Mouse (Mus musculus): ENCODE data around the gene Ngef. TPM values are rescaled to one million over a fixed set of nuclear protein-coding genes. Genes with fewer than 3 reads are reported as not detected.

Gene Ngef
- total and polyA plus RNA-seq, 3 experiments: 0.23 to 0.70 (median 0.32) TPM

DNA sequence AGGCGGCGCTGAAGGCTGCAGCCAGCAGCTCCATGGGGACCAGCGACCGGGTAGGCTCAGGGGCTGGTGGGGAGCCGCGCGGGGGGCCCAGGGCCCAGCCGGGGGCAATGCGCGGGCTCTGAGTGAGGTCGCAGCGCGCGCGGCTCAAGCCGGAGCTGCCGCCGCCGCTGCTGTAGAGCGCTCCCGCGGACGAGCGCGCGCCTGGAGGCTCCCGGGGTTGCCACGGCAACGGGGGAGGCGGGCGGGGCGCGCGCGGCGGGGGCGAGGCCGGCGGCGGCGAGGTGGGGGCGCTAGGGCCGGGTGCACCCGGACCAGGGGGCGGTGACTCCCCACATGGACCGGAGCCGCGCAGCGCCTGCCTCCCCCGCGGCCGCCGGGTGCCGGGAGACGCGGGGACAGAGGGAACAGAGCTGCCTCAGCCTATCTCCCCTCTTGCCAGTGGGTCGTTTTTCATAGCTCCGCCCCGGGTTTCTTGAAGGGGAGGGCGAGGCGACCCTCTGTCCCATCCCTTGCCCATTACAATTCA lies 63.4 kb downstream of the Ngef start:
- no peak overlapping the region for H3K27ac ChIP-seq
- H3K27me3 ChIP-seq (ENCODE audit: control insufficient read depth, insufficient read depth, low read length): peaks cover 13% of the 10 kb centered on the region
- 2% methylated on average over 38 of the region's 61 CpGs for WGBS
- TF ChIP-seq POLR2A (IDR thresholded peaks at IDR 0.05; ENCODE audit: insufficient read depth, low read depth, low read length) (no peak), CTCF (IDR thresholded peaks at IDR 0.05) (no peak), EP300 (IDR thresholded peaks at IDR 0.05; ENCODE audit: insufficient read depth, low read depth, low read length) (no peak)
- peak overlapping the region; percentile 37 for H3K4me3 ChIP-seq
- no peaks in the 10 kb centered on the region for H3K79me2 ChIP-seq (replicated peaks; ENCODE audit: control insufficient read depth, insufficient read depth, low read length)
- H3K36me3 ChIP-seq (ENCODE audit: control insufficient read depth, insufficient read depth, low read length): no peaks in the 10 kb centered on the region
- H3K4me1 ChIP-seq (ENCODE audit: control insufficient read depth, insufficient read depth, low read length): no peaks in the 10 kb centered on the region
- 0 out of 2 replicates have a peak overlapping the region, but pooled peaks have one; percentile 16 for H3K9ac ChIP-seq (ENCODE audit: low read depth, low read length)
- intact Hi-C loops (cut with DNase I): no loop called here
- peak; percentile 31 to 32 for DNase-seq

DNA sequence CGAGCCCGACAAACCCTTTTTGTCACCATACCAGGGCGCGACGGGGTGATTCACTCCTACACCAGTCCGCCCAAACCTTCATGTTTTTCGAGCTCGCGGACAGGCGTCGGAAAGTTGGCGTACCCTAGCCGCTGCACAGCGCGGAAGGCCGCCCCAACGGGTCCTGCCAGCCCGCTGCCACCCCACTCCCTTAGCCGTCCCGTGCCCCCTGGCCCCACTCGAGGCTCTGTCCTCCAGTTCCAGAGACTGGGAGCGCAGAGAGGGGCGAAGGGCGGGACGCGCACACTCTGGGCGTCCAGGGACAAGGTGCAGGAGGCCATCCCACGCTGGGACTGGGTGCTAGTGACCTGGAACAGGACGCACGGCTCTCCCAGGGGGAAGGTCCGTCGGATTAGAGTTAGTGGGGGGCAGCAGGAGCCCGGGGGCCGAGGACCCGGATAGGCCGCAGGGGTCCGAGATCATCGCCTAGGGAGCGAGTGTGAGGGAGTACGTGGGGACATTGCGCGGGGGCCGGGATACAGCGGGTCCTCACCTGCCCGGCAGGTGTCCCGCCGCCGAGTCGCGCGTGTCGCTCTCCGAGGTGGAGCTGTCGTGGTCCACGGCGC lies 64.0 kb downstream of the Ngef start, which contains the start of gene Neu2:
Gene Neu2, plus strand, starts transcription at position 329 of the 605 bp plus-strand sequence.
- H3K36me3 ChIP-seq (ENCODE audit: control insufficient read depth, insufficient read depth, low read length): no peaks in the 10 kb centered on the region
- no peaks in the 10 kb centered on the region for H3K4me1 ChIP-seq (ENCODE audit: control insufficient read depth, insufficient read depth, low read length)
- H3K9ac ChIP-seq (ENCODE audit: low read depth, low read length): peak within 1 kb of the TSS; percentile 29; the same call in 1 of the 2 replicates
- intact Hi-C loops (cut with DNase I): no loop called here
- H3K27me3 ChIP-seq (ENCODE audit: control insufficient read depth, insufficient read depth, low read length): peaks cover 13% of the 10 kb centered on the region
- WGBS: 3% methylated on average over 56 of the region's 56 CpGs
- DNase-seq: peak in 1 of 2 experiments; percentile 21
- H3K4me3 ChIP-seq: peak within 1 kb of the TSS; percentile 37
- no peaks in the 10 kb centered on the region for H3K79me2 ChIP-seq (replicated peaks; ENCODE audit: control insufficient read depth, insufficient read depth, low read length)
- TF ChIP-seq CTCF (IDR thresholded peaks at IDR 0.05) (no peak), POLR2A (IDR thresholded peaks at IDR 0.05; ENCODE audit: insufficient read depth, low read depth, low read length) (no peak), EP300 (IDR thresholded peaks at IDR 0.05; ENCODE audit: insufficient read depth, low read depth, low read length) (no peak)
- H3K27ac ChIP-seq: no peak within 1 kb of the TSS

DNA sequence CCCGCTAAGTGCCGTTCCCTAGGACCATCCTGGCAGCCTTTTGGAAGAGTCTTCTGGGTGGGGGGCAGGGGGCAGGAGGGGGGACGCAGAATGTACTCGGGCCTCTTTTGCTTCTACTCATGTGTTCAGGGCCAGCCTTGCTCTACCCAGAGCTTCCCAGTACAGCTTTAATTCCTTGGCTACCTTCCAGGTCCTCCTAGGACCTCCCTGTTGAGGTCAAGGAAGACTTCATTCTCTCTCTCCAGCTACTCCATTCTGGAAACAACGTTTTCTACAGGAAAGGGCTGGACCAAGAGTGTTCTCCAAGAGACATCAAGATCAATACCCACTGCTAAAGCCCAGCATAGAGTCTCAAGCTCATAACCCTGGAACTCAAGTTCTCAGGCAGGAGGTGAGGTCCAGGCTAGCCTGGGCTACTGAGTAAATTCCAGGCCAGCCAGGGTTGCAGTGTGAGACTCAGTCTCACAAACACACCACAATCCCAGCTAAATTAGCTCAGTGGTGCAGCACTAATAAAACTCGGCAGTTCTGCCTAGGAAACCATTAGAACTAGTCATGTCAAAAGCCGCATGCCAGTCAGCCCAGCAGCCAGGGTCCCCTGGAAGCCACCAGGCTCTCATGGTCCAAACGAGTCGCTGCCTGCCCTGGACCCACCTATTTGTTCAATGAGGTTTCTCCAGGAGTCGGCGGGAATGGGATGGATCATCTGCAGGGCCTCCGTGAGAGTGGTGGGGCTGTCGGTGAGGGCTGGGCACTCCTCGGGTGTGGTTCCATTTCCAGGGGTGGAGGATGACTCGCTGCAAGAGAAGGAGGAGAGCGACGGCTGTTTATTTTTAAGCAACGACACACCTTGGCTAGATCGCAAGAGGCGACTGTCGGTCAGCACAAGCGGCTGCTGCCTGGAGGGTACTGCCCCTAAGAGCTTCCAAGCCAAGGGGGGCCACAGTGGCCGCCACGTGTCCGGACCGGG lies 64.8 kb downstream of the Ngef start:
- no peak overlapping the region for H3K27ac ChIP-seq
- H3K4me1 ChIP-seq (ENCODE audit: control insufficient read depth, insufficient read depth, low read length): no peaks in the 10 kb centered on the region
- H3K27me3 ChIP-seq (ENCODE audit: control insufficient read depth, insufficient read depth, low read length): peaks cover 13% of the 10 kb centered on the region
- TF ChIP-seq CTCF (IDR thresholded peaks at IDR 0.05) (no peak), POLR2A (IDR thresholded peaks at IDR 0.05; ENCODE audit: insufficient read depth, low read depth, low read length) (no peak), EP300 (IDR thresholded peaks at IDR 0.05; ENCODE audit: insufficient read depth, low read depth, low read length) (no peak)
- peak overlapping the region; percentile 37; the same call in 1 of the 2 replicates for H3K4me3 ChIP-seq
- H3K36me3 ChIP-seq (ENCODE audit: control insufficient read depth, insufficient read depth, low read length): no peaks in the 10 kb centered on the region
- peak in 1 of 2 experiments; percentile 6 for DNase-seq
- intact Hi-C loops (cut with DNase I): no loop called here
- no peaks in the 10 kb centered on the region for H3K79me2 ChIP-seq (replicated peaks; ENCODE audit: control insufficient read depth, insufficient read depth, low read length)
- WGBS: 24% methylated on average over 26 of the region's 26 CpGs
- no peak overlapping the region for H3K9ac ChIP-seq (ENCODE audit: low read depth, low read length)

DNA sequence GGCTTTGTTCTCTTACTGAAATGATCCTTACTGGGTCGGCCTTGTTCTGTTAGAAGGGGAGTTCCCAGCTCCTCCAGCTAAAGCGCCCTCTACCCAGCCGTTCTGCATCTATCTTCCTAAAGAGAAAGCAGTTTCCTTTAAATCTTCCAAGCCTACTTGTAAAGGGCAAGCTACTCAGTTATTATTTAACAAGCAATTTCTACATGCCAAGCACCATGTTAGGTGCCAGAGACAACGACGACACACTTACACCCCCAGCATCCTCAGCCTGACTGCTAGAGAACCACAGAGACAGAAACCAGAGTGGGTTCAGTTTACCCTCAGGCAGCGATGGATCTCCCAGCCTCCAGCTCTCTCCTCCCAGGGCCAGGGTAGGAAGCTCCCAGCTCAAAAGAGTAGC lies 65.8 kb downstream of the Ngef start:
- intact Hi-C loops (cut with DNase I): no loop called here
- Histone ChIP-seq H3K4me3 (no peak overlapping the region), H3K27me3 (ENCODE audit: control insufficient read depth, insufficient read depth, low read length) (peaks cover 11% of the 10 kb centered on the region), H3K36me3 (ENCODE audit: control insufficient read depth, insufficient read depth, low read length) (no peaks in the 10 kb centered on the region), H3K9ac (ENCODE audit: low read depth, low read length) (no peak overlapping the region), H3K4me1 (ENCODE audit: control insufficient read depth, insufficient read depth, low read length) (no peaks in the 10 kb centered on the region), H3K27ac (no peak overlapping the region), H3K79me2 (replicated peaks; ENCODE audit: control insufficient read depth, insufficient read depth, low read length) (no peaks in the 10 kb centered on the region)
- WGBS: 64% methylated on average over 6 of the region's 6 CpGs
- no peak for TF ChIP-seq POLR2A (IDR thresholded peaks at IDR 0.05; ENCODE audit: insufficient read depth, low read depth, low read length)
- no peak for TF ChIP-seq CTCF (IDR thresholded peaks at IDR 0.05)
- TF ChIP-seq EP300 (IDR thresholded peaks at IDR 0.05; ENCODE audit: insufficient read depth, low read depth, low read length): no peak
- DNase-seq: no peak

DNA sequence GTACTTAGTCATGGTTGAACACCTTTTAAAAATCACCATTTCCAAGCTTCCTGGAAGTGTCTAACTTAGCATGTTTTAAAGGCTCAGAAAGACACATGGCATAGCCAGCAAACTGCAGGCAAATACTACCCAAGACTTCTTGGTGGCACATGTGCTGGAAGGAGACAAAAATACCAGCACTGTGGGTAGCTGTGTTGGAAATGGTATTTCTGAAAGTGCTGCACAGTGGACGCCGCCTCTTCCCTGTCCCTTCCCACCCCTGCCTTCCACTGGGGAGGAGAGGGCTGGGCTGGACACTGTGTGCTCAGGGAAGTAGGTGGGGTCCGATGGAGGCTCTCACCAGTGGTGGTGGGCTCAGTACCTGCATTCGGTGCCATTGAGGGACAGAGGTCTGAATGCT lies 68.1 kb downstream of the Ngef start:
- WGBS: 87% methylated on average over 4 of the region's 4 CpGs
- Histone ChIP-seq H3K79me2 (replicated peaks; ENCODE audit: control insufficient read depth, insufficient read depth, low read length) (no peaks in the 10 kb centered on the region), H3K27me3 (ENCODE audit: control insufficient read depth, insufficient read depth, low read length) (peaks cover 11% of the 10 kb centered on the region), H3K9ac (ENCODE audit: low read depth, low read length) (no peak overlapping the region), H3K27ac (no peak overlapping the region), H3K4me1 (ENCODE audit: control insufficient read depth, insufficient read depth, low read length) (no peaks in the 10 kb centered on the region), H3K36me3 (ENCODE audit: control insufficient read depth, insufficient read depth, low read length) (no peaks in the 10 kb centered on the region), H3K4me3 (no peak overlapping the region)
- no peak for TF ChIP-seq EP300 (IDR thresholded peaks at IDR 0.05; ENCODE audit: insufficient read depth, low read depth, low read length)
- TF ChIP-seq CTCF (IDR thresholded peaks at IDR 0.05): no peak
- TF ChIP-seq POLR2A (IDR thresholded peaks at IDR 0.05; ENCODE audit: insufficient read depth, low read depth, low read length): no peak
- intact Hi-C loops (cut with DNase I): no loop called here
- no peak for DNase-seq

Measured in heart, adult 2 months (tissue).